Mouse (Mus musculus): ENCODE measurements at regions not wholly inside any gene's neighbourhood (a gene's known extent, or its start where the extent isn't known, plus 50 kb on each side); places are given as distances from the start of the nearest gene placed in this dataset.

DNA sequence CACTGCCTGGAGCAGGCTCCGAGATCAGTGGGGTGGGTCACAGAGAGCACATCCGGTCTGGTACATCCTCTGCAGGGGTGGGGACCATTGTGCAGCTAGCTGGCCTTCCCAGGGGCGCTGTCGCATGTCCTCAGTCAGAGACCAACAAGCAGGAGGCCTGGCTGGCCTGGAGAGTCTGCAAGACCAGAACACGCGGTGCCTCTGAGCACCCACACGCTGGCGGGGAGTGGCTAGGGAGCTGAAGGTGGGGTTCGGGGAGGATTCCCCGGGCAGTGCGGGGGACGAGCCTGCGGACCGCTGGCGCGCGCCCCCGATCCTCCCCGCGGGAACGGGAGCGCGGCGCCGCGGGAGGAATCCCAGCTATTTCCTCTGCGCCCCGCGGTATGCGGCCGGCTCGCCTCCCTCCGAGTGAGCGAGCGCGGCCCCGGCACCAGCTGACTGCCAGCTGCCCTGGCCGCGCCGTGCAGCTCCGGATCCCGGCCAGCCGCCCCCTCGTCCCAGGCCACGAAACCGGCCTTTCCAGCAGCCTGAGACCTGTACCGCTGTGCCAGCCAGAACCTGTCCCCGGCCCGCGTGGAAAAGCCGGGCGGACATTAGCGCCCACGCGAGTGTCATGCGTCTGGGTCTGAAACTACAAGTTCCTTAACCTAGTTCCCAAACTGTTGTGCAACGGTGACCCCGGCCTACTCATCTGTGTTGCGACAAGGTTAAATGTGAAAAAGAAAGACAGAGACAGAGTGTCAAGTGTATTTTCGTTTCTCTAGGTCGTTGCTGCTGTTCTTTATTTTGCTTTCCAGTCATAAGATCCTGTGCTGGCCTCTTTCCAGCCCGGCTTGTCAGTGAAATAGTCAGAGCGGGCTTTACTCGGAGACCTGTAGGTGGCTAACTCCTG is 61.2 kb downstream of the Pkdcc start:
- H3K27ac ChIP-seq (ENCODE audit: insufficient read depth, low read length), result peak overlapping the region; percentile 89
- TF ChIP-seq CTCF (IDR thresholded peaks at IDR 0.05; ENCODE audit: extremely low read depth, insufficient read depth, low read length), result no peak
- TF ChIP-seq POLR2A (IDR thresholded peaks at IDR 0.05; ENCODE audit: extremely low read depth, insufficient read depth, low read length), result peak; percentile 42; the same call in 1 of the 2 replicates
- H3K4me3 ChIP-seq (ENCODE audit: insufficient read depth, low read length), result peak overlapping the region; percentile 40
- peaks cover 2% of the 10 kb centered on the region; the same call in 1 of the 2 replicates for H3K4me1 ChIP-seq (ENCODE audit: control insufficient read depth, insufficient read depth, low read length)

DNA sequence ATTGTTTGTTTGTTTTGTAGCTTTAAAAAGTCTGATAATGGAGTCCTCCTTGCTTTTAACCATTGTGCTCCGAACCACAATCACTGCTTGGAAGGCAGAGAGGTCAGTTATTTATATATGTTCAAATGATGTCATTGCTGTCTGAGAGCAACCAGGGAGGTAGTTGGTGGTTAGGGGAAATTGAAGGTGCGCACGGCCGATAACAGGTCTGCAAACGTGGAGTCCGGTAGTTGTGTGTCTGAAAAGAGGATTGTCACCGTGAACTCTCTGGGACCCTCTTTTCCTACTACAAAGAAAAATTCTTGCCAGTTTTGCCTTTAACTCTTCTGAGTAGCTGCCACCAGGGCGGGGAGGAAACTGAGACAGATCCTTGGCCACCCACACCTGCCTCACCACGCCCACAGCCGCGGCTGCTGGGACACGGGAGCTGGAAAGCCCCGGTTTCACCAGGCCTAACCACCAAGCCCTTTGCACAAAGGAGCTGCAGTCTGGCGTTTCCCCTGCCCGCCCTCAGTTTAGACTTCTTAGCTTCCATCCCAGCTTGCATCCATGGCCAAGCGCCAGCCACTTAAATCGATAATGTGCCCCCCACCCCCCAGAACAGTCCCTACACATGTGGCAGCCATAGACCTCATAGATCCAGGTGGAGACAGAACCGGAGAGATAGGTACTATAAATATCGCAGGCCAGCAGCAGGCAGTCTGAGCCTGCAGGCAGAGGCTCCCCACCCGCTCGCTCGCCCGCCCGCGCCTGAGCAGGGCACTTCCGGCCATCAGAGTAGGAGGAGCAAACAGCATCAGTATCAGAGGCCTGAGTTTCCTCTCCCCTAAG is 62.2 kb downstream of the Pkdcc start:
- Histone ChIP-seq H3K27ac (ENCODE audit: insufficient read depth, low read length) (peak overlapping the region; percentile 92), H3K4me1 (ENCODE audit: control insufficient read depth, insufficient read depth, low read length) (peaks cover 2% of the 10 kb centered on the region; the same call in 1 of the 2 replicates), H3K4me3 (ENCODE audit: insufficient read depth, low read length) (no peak overlapping the region)
- TF ChIP-seq POLR2A (IDR thresholded peaks at IDR 0.05; ENCODE audit: extremely low read depth, insufficient read depth, low read length), result 0 out of 2 replicates have a peak, but pooled peaks have one; percentile 12
- no peak for TF ChIP-seq CTCF (IDR thresholded peaks at IDR 0.05; ENCODE audit: extremely low read depth, insufficient read depth, low read length)

DNA sequence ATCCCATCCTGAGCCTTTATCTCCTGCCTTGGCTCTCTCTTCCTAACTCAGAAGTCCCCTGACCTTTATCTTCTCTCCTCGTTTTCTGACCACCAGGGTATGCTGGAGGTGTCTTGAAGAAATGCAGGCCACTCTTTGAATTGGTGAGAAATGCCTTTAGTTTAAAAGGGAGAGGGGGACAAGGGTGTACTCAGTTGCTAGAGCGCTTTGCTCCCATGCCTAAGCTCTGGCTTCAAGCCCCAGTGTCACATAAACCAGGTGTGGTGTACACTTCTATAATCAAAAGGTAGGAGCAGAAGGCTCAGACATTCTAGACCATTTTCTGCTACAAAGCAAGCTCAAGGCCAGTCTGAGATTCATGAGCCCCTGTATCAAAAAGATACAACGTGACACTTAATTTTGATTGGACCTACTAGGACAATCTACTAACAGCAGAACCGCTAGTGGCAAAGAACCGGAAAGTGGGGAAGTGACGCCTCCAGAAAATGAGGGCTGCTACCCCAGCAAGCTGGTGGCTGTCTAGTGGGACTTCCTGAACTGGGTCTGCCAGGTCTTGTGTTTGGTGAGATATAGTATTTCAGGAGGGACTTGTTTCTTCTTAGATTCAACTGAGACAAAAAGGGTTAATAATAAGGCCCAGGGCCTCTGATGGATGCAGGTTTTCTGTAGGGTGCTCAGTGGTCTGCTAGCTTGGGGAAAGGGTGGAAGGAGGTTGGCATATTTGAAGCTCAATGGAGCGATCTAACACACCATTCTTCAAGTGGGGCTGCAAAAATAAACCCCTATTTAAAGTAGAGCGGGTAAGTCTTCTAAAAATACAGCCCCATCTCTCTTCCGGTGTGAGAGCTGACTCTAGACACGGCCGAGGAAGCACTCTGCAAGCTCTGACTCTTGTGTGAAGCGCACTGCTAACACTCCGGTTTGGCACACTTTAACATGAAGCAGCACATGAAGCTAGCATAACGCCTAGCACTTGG is 63.1 kb downstream of the Pkdcc start:
- no peak for TF ChIP-seq CTCF (IDR thresholded peaks at IDR 0.05; ENCODE audit: extremely low read depth, insufficient read depth, low read length)
- TF ChIP-seq POLR2A (IDR thresholded peaks at IDR 0.05; ENCODE audit: extremely low read depth, insufficient read depth, low read length), result no peak
- peak overlapping the region; percentile 64 for H3K27ac ChIP-seq (ENCODE audit: insufficient read depth, low read length)

DNA sequence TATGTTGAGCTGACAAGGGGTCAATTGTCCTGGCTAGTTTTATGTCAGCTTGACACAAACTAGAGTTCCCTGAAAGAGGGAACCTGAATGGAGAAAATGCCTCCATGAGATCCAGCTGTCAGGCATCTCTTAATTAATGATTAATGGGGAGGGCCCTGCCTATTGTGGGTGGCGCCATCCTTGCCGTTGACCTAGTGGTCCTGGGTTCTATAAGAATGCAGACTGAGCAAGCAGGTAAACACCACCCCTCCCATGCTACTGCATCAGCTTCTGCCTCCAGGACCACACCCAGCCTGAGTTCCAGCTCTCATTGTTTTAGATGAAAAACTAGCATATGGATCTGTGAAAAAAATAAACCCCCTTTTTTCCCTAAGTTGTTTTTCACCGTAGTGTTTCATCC is 67.4 kb upstream of the Eml4 start:
- H3K4me1 ChIP-seq (ENCODE audit: control insufficient read depth, insufficient read depth, low read length), result peaks cover 4% of the 10 kb centered on the region; the same call in 1 of the 2 replicates
- H3K4me3 ChIP-seq (ENCODE audit: insufficient read depth, low read length), result no peak overlapping the region
- TF ChIP-seq POLR2A (IDR thresholded peaks at IDR 0.05; ENCODE audit: extremely low read depth, insufficient read depth, low read length) (no peak), CTCF (IDR thresholded peaks at IDR 0.05; ENCODE audit: extremely low read depth, insufficient read depth, low read length) (no peak)
- no peak overlapping the region for H3K27ac ChIP-seq (ENCODE audit: insufficient read depth, low read length)

More for the DNA sequence above, 63.1 kb downstream of the Pkdcc start:
- Histone ChIP-seq H3K4me1 (ENCODE audit: control insufficient read depth, insufficient read depth, low read length) (peaks cover 2% of the 10 kb centered on the region; the same call in 1 of the 2 replicates), H3K4me3 (ENCODE audit: insufficient read depth, low read length) (no peak overlapping the region)

GRCm38 (mm10) chr17:83287381-83288142 is 63.2 kb upstream of the Eml4 start:
- H3K4me3 ChIP-seq (ENCODE audit: insufficient read depth, low read length), result no peak overlapping the region
- peaks cover 1% of the 10 kb centered on the region; the same call in 1 of the 2 replicates for H3K4me1 ChIP-seq (ENCODE audit: control insufficient read depth, insufficient read depth, low read length)
- no peak overlapping the region for H3K27ac ChIP-seq (ENCODE audit: insufficient read depth, low read length)
- no peak for TF ChIP-seq CTCF (IDR thresholded peaks at IDR 0.05; ENCODE audit: extremely low read depth, insufficient read depth, low read length)
- TF ChIP-seq POLR2A (IDR thresholded peaks at IDR 0.05; ENCODE audit: extremely low read depth, insufficient read depth, low read length), result no peak

DNA sequence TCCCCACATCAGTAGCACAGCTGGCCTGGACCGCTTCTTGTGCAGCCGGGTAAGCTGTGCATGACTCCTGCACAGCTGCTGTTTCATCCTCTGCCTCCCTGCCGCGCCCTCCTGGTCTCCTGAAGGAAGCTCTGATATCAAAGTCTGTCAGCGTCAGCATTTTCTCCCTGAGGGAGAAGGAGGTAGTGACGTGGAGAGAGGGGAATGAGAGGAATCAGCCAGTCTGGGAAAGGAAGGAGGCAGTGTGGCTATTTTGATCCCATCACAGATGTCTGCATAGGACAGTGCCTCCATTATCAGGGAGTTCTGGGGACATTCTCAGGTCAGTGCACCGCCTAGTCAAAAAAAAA is 62.6 kb upstream of the Eml4 start:
- TF ChIP-seq CTCF (IDR thresholded peaks at IDR 0.05; ENCODE audit: extremely low read depth, insufficient read depth, low read length) (no peak), POLR2A (IDR thresholded peaks at IDR 0.05; ENCODE audit: extremely low read depth, insufficient read depth, low read length) (no peak)
- Histone ChIP-seq H3K4me1 (ENCODE audit: control insufficient read depth, insufficient read depth, low read length) (peaks cover 1% of the 10 kb centered on the region; the same call in 1 of the 2 replicates), H3K4me3 (ENCODE audit: insufficient read depth, low read length) (no peak overlapping the region), H3K27ac (ENCODE audit: insufficient read depth, low read length) (no peak overlapping the region)

GRCm38 (mm10) chr17:83295526-83296238 is 55.0 kb upstream of the Eml4 start:
- H3K4me3 ChIP-seq (ENCODE audit: insufficient read depth, low read length), result no peak overlapping the region
- no peak overlapping the region for H3K27ac ChIP-seq (ENCODE audit: insufficient read depth, low read length)
- no peaks in the 10 kb centered on the region for H3K4me1 ChIP-seq (ENCODE audit: control insufficient read depth, insufficient read depth, low read length)
- TF ChIP-seq CTCF (IDR thresholded peaks at IDR 0.05; ENCODE audit: extremely low read depth, insufficient read depth, low read length) (no peak), POLR2A (IDR thresholded peaks at IDR 0.05; ENCODE audit: extremely low read depth, insufficient read depth, low read length) (no peak)
